Mouse (Mus musculus): ENCODE results near the gene Cox7a2l.

Gene Cox7a2l

DNA sequence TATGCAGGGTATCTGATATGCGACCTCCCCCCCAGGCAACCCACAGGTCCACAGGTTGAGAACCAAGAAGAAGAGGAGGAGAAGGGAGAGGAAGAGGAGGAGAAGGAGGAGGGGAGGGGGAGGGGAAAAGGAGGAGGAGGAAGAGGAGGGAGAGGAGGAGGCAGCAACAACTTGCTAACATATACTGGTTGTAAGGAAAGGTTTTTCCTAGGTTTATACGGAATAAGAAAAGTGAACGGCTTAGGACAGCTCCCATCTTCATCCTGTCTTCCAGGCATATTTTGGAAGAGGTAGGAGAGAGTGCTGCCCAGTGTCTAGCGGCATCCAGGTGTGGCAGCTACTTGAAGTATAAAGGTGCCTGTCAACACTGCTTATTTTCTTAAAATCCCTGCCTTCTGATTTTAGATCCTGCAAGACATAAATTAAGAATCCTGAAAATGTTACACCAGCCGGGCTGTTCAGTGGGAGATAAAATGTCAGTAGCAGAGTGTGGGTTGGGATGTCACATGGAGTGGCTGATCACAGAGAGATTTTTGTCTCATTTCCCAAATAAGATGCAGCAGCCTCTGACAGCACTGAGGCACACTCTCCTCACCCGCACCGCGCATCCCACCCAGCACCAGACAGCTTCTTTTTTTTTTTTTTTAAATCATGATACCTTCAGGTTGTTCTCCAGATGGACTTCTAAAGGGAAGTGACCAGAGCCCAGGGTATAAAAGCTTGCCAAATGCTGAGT is at the start of gene Cox7a2l:
Gene Cox7a2l, minus strand, starts transcription at position 51 of the 736 bp plus-strand sequence.
- DNase-seq (ENCODE audit: low spot score): no peak

DNA sequence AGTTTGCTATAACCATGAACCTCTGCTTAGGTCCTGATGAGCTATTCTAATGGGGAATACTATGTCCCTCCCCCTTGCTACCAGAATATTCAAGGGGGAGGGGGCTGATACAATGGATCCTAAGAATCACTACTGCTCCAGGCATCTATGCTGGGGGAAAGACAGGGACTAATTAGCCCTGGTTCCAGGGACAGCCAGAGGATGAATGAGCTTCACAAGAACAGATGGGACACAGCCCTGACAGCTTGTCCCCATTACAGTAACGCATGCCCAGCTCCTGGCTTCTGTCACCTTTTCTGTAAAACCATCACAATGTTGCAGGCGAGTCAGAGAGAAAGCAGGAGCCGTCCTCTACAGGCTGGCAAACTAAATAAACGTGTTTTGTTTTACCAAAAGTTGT is 48.4 kb upstream of the Cox7a2l start:
- no peak for DNase-seq (ENCODE audit: low spot score)

DNA sequence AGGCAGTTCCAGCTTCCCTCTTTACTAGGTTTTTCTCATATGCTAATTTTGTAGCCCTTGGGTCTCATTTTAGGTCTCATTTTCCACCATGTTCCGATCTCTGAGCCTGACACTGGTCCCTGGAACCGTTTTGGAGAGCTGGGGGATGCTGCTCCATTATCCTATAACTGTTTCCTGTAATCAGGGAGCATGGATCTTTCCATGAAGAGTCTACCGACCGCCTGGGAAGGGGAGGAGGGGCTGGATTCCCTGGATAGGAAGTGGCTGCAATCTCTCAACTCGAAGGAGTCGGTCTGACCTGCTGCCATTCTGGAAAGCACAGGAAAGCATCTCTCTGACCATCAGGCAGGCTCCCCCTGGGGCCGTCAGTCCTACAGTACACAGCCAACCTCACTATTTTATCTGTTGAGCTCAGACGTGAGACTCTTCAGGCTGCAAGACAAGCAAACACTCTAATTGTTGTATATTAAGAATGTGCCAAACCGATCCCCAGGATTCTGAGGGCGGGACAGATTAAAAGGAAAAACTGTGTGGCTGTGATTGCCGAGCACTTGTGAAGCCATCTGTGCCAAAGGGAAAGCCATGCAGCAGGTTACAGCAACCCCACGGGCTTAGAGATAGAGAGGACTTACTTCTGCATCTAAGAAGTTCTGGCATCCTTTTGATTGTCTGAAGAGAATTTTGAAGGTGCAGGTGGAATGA is 47.1 kb upstream of the Cox7a2l start:
- DNase-seq (ENCODE audit: low spot score): no peak

DNA sequence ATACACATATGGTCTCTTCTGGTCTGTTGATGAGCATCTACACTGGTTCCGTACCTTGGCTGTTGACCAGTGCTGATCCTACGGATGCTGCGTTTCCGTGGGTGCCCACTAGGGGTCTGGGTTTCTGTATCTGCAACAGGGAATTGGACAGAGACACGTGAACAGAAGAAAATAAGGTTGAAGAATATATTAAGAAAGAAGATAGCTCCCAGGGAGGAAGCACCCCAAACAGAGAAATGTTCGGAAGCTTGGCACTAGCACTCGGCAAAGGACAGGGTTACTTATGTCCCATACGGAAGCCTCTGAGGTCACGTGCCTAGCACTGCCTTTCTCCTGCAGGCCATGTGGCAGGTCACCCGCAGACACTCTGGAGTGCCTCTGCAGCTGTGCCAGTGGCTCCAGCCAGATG is 46.6 kb upstream of the Cox7a2l start:
- peak; percentile 40 for DNase-seq (ENCODE audit: low spot score)

DNA sequence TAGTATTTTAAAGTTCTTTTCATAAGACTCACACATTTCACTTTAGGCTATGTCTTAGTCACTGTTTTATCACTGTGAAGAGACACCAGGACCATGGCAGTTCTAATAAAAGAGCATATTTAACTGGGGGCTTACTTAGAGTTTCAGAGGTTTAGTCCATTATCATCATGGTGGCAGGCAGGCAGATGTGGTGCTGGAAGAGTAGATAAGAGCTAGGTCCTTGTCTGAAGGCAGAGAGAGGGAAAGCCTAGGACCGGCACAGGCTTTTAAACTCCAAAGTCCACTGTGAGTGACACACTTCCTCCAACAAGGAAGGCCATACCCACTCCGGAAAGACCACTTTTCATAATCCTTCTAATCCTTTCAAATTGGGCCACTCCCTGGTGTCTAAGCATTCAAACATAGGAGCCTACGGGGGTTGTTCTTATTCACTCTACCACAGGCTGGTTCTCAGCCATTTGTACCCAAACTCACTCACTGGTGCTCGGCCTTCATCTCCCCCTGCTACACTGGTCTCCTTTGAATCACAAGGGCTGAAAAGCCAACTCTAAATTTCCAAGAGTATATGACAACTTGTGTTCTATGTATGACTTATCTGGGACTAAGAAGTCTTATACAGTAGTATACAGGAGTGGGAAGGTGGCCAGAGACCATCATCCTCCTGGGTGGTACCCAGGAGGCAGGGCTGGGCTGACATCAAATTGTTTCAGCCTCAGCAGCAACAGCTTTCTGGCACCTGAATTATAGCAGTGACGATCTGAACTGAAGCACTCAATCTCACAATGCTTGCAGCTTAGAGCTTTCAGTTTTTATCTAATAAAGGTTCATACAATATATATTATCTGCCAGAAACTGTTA is 45.3 kb upstream of the Cox7a2l start:
- DNase-seq (ENCODE audit: low spot score): no peak

DNA sequence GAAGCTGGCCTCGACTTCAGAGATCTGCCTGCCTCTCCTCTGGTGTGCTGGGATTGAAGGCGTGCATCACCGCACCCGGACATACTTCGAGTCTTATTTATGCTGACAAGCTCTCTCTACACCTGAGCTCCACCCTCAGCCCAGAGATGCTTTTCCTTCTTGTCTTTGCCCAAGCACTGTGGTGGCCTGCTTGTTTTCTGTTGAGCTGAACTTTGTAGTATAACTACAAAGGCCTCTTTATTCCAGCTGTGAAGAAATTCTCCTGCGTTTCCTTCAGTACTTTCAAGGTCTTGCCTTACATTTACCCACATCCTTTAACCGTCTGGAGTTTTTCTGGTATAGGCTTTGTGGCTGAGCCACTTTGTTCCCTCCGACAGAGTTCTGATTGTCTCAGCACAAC is 42.0 kb upstream of the Cox7a2l start:
- DNase-seq (ENCODE audit: low spot score): no peak

DNA sequence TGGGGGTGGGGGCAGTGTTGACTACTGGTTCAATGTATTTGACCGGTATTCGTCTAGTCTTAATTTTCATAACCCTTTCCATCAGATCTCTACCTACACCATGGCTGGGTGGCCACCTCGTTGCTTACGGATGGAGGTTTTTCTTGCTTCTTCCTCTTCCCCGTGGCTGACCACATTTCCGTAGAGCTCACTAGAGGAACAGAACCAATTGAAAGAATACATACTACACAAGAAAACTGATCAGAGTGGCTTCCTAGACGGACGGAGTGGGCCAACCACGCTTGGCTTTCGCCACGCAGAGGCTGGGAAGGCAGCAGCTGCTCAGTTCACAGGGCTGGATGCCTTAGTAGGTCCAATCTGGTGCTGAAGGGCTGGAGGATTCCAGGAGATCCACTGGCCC is 38.7 kb upstream of the Cox7a2l start:
- no peak for DNase-seq (ENCODE audit: low spot score)

DNA sequence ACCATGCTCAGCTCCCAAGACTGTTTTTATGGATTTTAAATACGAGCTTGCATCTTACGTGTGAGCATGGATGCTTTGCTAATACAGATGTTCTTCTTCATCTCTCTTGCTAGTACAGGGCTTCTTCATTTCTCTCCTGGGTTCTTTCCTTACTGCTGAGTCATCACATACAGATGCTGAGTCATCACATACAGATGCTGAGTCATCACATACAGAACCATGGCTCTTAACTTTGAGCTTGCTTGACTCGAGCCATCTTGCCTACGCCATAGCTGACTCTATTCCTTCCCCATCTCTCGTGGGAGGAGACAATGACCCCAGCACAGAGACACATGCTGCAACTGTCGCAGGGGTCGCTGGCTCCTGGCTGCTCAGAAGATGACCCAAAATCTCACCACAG is 37.9 kb upstream of the Cox7a2l start:
- DNase-seq (ENCODE audit: low spot score): no peak

DNA sequence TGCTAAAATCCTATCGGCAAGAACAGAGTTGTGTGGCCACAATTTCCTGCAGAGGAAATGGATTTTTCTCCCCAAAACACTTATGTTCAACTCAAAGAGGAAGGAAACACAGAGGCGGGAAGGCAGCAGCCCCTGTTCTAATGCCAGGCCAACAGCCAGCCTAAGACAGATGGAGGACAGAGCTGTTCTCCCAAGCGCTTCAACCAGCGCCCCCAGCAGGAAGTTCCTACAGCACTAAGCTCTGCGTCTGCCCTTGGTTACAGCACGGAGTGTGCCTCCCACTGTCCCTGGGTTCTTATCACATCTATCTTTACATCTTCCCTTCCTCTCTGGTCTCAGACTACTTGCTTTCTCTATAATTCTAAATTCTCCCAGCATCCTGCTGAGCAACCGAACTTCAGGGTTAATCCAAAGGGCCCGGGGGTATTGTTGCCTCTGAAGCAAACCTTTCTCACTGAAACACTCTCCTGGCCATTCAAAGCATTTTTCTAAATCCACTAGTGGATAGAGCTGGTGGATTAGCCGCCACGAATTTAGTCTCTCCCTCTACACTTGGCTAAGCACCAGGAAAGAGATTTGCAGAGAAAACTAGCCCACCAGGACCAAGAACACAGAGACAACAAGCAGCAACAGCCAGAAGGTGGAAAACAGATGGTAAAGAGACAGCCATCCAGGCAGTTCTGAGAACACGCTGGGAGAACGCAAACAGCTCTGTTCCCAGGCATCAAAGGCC is 31.5 kb upstream of the Cox7a2l start:
- no peak for DNase-seq (ENCODE audit: low spot score)

DNA sequence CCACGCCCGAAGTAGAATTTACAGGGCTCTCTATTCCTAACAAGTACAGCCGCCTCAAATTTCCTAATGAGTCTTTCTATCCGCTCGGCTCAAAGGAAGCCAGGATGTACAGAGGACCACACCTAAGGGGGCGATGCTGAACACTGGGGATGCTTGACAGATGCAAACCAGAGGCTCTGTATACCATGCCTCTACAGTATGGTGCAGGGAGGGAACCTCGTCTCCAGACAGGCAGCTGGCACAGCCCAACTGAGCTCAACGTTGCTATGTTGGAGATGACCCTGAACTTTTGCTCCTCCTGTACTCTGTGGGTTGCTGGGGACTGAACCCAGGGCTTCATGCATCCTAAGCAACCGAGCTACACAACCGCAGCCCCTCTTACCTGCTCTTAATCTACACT is 30.0 kb upstream of the Cox7a2l start:
- no peak for DNase-seq (ENCODE audit: low spot score)

DNA sequence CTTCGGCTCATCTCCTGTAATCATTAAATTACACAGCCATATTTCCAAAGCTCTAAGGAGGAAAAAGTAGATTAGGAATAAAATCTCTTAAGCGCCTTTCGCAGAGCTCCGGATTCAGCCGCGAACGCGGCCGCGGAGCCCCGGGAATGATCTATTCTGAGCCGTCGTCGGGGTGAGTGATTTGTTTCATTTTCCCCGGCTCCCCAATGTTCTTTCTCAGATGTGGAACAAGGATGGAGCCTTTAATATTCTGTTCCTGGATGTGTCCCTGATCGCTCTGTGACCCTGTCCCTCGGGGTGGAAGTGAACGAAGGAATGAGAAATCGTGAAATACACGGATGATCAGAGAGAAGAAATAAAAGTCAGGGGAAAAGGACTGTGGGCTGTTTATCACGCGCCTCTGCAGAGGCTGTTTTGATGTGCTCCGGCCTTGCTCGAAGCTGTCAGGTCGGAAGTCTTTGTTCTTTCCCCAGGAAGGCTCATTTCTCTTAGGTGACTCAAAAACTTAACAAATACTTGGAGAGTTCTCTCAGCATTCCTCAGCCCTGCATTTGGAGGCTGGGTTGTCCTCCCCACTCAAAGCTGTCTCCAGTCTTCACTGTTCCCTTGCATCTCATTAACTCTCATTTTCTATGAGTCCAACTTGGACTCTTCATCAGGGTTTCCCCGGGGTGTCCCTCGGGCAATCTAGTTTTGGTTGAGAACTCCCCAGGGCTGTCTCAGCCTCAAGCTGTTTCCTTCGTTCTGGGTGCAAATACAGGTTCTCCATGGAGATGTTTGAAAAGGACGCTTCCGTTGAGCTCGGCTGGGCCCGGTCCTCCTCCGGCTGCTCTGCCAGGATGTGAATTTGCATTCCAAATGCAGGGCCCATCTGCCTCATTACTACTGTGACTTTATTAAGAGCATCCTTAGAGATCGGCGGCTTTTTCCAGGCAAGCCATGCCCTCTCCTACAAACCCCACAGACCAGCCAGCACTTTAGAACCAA is 28.9 kb upstream of the Cox7a2l start:
- no peak for DNase-seq (ENCODE audit: low spot score)

DNA sequence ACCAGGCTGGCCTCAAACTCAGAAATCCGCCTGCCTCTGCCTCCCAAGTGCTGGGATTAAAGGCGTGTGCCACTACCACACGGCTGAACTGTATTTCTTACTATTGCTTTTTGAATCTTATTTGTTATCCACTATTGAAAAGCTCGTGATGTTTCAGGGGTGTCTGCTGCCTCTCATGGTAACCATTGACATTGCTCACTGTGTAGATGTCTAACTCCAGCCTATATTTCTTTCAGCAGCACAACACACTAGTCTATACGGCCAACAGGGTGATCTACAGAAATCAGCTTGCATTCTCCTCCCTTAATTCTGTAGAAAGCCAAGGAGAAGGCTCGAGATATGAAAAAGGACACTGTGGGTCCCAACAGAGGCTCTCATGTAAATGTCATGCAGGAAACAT is 28.1 kb upstream of the Cox7a2l start:
- DNase-seq (ENCODE audit: low spot score): no peak

DNA sequence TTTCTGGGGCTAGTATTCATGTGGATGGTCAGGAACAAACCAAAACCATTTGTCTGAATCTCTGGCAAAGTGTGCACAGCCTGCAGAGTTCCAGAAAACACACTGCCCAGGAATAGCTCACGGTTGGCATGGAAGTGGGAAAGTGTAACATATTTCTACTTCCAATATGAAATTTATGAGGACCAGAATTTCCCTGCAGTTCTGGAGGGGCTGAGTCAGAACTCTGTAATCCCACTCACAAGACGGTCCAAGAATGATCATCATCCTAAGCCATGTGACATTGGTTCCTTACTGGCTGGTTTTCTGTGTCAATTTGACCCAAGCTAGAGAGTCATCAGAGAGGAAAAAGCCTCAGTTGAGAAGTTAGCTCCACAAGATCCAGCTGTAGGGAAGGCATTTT is 25.3 kb upstream of the Cox7a2l start:
- DNase-seq (ENCODE audit: low spot score): no peak

DNA sequence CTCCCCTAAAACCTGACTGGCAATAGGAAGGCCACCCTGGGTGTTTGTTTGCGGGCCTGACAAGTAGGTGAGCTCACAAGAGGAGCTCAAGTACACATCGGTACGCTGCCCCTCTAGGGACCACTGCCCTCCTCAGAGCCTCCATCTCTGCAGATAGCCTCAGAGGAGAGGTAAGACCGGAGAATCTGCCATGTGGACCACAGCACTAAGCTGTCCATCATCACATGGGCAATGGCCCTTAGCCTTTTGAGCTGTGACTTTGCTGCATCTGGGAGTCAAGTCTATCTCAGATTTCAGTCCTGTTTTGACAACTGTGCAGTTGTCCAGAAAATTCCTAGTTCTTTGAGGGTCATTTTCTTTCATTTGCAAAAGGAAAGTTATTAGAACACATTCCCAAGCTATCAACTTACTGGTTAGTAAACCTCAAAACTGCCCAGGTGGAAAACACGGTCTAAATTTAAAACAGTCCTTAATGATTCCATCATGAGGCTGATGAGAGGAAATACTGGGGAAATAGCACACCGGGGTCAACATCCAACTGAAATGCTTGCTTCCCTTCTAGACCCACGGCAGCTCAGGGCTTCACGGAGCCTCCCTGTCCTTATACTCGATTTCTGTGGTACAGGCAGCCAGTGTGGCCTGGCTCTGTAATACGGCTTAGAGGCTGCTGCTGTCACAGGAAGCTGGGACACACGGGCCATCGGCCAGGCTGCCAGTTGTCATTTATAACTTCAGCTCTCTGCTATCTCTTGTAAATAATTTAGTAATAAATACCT is 22.3 kb upstream of the Cox7a2l start:
- DNase-seq (ENCODE audit: low spot score): no peak

DNA sequence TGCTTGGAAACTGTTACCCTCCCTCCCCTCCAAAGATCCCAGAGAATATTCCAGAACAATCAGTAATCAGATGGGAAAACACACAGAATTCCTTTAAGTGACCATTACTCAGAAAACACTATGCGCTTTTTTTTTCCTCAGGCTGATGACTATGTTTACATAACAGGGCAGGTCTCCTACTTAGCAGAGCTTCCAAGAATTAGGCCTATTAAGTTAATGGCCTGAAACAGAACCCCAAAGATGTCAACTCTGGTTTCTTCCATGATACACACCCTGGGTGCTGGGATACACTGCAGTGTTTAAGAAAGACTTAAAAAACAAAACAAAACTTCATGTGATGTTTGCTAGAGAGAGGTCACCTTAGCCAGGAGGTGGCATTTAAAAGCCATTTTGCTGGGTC is 21.6 kb upstream of the Cox7a2l start:
- DNase-seq (ENCODE audit: low spot score): no peak

DNA sequence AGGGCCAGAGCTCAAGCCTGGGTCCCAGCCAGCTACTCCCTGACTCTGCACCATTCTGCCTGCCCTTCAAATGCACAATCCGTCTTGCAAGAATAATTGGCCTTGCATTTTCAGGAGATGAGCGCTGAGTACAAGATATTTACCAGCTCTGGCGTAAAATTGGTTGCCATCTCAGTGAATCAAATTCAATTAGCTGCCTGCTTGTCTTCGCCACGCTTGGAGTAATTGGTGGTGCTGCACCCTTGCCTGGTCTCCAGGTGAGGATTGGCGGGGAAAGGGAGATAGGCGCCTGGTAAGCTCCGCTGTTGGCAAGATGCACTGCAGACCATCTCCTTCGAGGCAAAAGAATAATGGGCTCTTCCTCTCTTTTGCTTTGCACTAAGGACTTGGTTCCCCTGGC is 21.0 kb upstream of the Cox7a2l start:
- no peak for DNase-seq (ENCODE audit: low spot score)

DNA sequence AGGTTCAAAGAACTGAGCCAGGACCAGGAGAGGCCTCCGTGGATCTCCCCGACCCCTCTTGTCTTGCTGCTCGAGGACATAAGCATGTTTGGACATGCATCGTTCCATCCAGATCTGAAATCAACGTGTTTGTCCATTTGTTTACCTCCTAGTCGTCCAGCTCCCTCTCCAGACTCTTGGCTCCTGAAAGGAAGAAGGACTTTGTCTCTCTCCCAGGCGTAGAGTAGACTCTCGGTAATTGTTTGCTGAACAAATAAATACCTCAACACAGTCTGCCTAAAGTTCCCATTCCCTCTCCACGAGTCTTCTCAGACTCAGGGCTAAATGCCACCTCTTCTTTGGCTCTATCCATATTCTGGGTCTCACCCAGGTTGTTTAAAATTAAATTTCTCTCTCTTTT is 16.0 kb upstream of the Cox7a2l start:
- peak; percentile 54 for DNase-seq (ENCODE audit: low spot score)

DNA sequence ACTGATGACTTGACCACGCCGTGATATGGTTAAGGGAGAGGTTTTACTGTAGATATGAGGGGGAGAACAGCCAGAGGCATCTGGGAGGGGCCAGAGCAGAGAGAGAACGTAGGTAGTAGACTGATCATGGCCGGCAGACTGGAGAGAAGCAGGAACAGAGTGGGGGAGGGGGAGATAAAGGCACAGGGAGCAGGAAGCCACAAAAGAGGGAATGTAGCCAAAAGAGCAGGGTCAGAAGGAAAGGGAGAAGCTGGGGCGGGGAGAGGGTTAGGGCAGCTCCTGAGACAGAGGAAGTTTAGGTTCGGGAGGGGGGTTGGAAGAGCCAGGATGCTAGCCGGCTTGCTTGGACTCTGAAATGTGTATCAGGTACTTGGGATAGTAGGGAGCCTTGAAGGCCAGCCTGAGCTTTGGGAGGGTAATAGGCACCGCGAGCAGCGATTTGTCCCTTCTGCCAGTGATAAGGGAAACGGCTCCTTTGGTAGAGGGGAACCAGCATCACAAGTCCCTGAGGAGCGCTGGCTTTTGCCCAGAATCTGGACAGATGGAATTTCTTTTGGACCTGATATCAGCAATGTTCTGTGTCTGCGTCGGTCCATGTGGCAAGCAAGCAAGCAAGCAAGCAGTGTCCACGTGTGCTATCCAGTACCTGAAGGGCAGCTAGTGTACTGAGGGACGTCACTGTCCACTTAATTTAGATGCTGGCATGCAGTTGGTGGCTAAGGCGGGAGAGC is 10.7 kb upstream of the Cox7a2l start:
- DNase-seq (ENCODE audit: low spot score): peak; percentile 71

Data from yolk sac, embryonic 10.5 days (tissue).